Mouse (Mus musculus) MEL (cell line): ENCODE results near the gene Dph5. TPM values are rescaled to one million over a fixed set of nuclear protein-coding genes. Genes with fewer than 3 reads are reported as not detected.

Experiments used
- DNase-seq: peaks from one replicate; pipeline ENCODE4 v3.0.0; 2011; ENCODE audit warnings: low read depth, low spot score
- H3K27ac ChIP-seq: 2 replicates; pipeline ENCODE4 v1.5.1; 2012; ENCODE audit warnings: low read depth, mild to moderate bottlenecking, control low read depth, low read length, moderate library complexity; ENCODE audit not compliant: control insufficient read depth
- H3K27me3 ChIP-seq, 2 experiments: fragments of 150-350 bp in 1 of 2; sonication (generic) in 1 of 2; 2 replicates each; pipeline ENCODE4 v1.6.1; 2012; ENCODE audit warnings: low read length in 2 of 2, mild to moderate bottlenecking in 2 of 2, improper control_type of control experiment in 1 of 2, moderate library complexity in 1 of 2; ENCODE audit not compliant: insufficient read depth in 2 of 2, control insufficient read depth in 1 of 2
- H3K36me3 ChIP-seq, 2 experiments: 2 replicates each; pipeline ENCODE4 v1.6.1; 2012 to 2014; ENCODE audit warnings: low read length in 2 of 2, improper control_type of control experiment in 1 of 2, inconsistent platforms in 1 of 2, mild to moderate bottlenecking in 1 of 2; ENCODE audit not compliant: insufficient read depth in 2 of 2, control insufficient read depth in 1 of 2
- H3K4me1 ChIP-seq, 2 experiments: fragments of 150-350 bp in 1 of 2; sonication (generic) in 1 of 2; 2 replicates each; pipeline ENCODE4 v1.6.1; 2012; ENCODE audit warnings: low read length in 2 of 2, improper control_type of control experiment in 1 of 2, mild to moderate bottlenecking in 1 of 2; ENCODE audit not compliant: insufficient read depth in 2 of 2, control insufficient read depth in 1 of 2
- H3K4me3 ChIP-seq, 2 experiments: fragments of 150-350 bp in 1 of 2; sonication (generic) in 1 of 2; 2 replicates each; pipeline ENCODE4 v1.5.1; 2012; ENCODE audit warnings: low read depth in 2 of 2, low read length in 2 of 2, mild to moderate bottlenecking in 2 of 2, moderate library complexity in 2 of 2, control low read depth in 1 of 2, improper control_type of control experiment in 1 of 2; ENCODE audit not compliant: control insufficient read depth in 1 of 2, insufficient read depth in 1 of 2
- H3K79me2 ChIP-seq: 2 replicates; pipeline ENCODE4 v1.6.1; 2012; ENCODE audit warnings: mild to moderate bottlenecking, low read length, moderate library complexity; ENCODE audit not compliant: control insufficient read depth, poor library complexity, insufficient read depth
- H3K9ac ChIP-seq: 2 replicates; pipeline ENCODE4 v1.6.1; 2012; ENCODE audit warnings: low read depth, mild to moderate bottlenecking, control low read depth, low read length, moderate library complexity; ENCODE audit not compliant: control insufficient read depth, poor library complexity, severe bottlenecking
- H3K9me3 ChIP-seq: fragments of 150-350 bp; sonication (generic); replicated peaks from 2 replicates; pipeline ENCODE4 v1.6.1; 2012; ENCODE audit warnings: mild to moderate bottlenecking, low read length, improper control_type of control experiment, moderate library complexity; ENCODE audit not compliant: insufficient read depth
- BHLHE40 ChIP-seq: IDR thresholded peaks from 2 replicates; pipeline ENCODE4 v1.6.1; 2012; ENCODE audit warnings: low read depth, mild to moderate bottlenecking, inconsistent platforms, low read length, improper control_type of control experiment, borderline replicate concordance
- CTCF ChIP-seq, 3 experiments: IDR thresholded peaks in 2 of 3; conservative IDR thresholded peaks in 1 of 3; 2 replicates each; pipeline ENCODE4 v1.5.1; 2011 to 2012; ENCODE audit warnings: low read length in 3 of 3, low read depth in 2 of 3, mild to moderate bottlenecking in 2 of 3, improper control_type of control experiment in 1 of 3, inconsistent platforms in 1 of 3, mixed read lengths in 1 of 3, moderate library complexity in 1 of 3; ENCODE audit not compliant: control insufficient read depth in 1 of 3, insufficient read depth in 1 of 3, poor library complexity in 1 of 3, severe bottlenecking in 1 of 3
- E2F4 ChIP-seq: IDR thresholded peaks from 2 replicates; pipeline ENCODE4 v1.6.1; 2011; ENCODE audit warnings: low read depth, low read length, improper control_type of control experiment, borderline replicate concordance
- EP300 ChIP-seq, 2 experiments: IDR thresholded peaks; 2 replicates each; pipeline ENCODE4 v1.6.1; 2011; ENCODE audit warnings: improper control_type of control experiment in 2 of 2, low read length in 2 of 2, low read depth in 1 of 2, mild to moderate bottlenecking in 1 of 2
- ETS1 ChIP-seq: IDR thresholded peaks from 2 replicates; pipeline ENCODE4 v1.6.1; 2012; ENCODE audit warnings: low read depth, mild to moderate bottlenecking, inconsistent platforms, low read length, improper control_type of control experiment, moderate library complexity
- GABPA ChIP-seq: IDR thresholded peaks from 2 replicates; pipeline ENCODE4 v1.6.1; 2012; ENCODE audit warnings: low read depth, mild to moderate bottlenecking, inconsistent platforms, low read length, improper control_type of control experiment, moderate library complexity
- GATA1 ChIP-seq: IDR thresholded peaks from 2 replicates; pipeline ENCODE4 v1.6.1; 2011; ENCODE audit warnings: low read depth, low read length, improper control_type of control experiment
- JUND ChIP-seq: IDR thresholded peaks from 2 replicates; pipeline ENCODE4 v1.6.1; 2011; ENCODE audit warnings: low read depth, mild to moderate bottlenecking, improper control_type of control experiment, low read length
- MAFK ChIP-seq: IDR thresholded peaks from 2 replicates; pipeline ENCODE4 v1.6.1; 2011; ENCODE audit warnings: low read depth, mild to moderate bottlenecking, low read length, improper control_type of control experiment, borderline replicate concordance
- MAZ ChIP-seq: IDR thresholded peaks from 2 replicates; pipeline ENCODE4 v1.6.1; 2012; ENCODE audit warnings: low read depth, mild to moderate bottlenecking, inconsistent platforms, low read length, improper control_type of control experiment
- MEF2A ChIP-seq: IDR thresholded peaks from 2 replicates; pipeline ENCODE4 v1.6.1; 2014; ENCODE audit warnings: low read depth, mild to moderate bottlenecking, inconsistent platforms, low read length, improper control_type of control experiment; ENCODE audit not compliant: poor library complexity, insufficient replicate concordance, severe bottlenecking; ENCODE audit errors: extremely low read depth
- MYC ChIP-seq: IDR thresholded peaks from 2 replicates; pipeline ENCODE4 v1.6.1; 2011; ENCODE audit warnings: low read depth, mild to moderate bottlenecking, low read length, improper control_type of control experiment, moderate library complexity
- NELFE ChIP-seq: IDR thresholded peaks from 2 replicates; pipeline ENCODE4 v1.6.1; 2011; ENCODE audit warnings: low read depth, low read length, improper control_type of control experiment
- NRF1 ChIP-seq: IDR thresholded peaks from 2 replicates; pipeline ENCODE4 v1.6.1; 2014; ENCODE audit warnings: low read depth, mild to moderate bottlenecking, inconsistent platforms, low read length, improper control_type of control experiment, moderate library complexity; ENCODE audit not compliant: poor library complexity, insufficient read depth, severe bottlenecking
- POLR2A ChIP-seq, 2 experiments: IDR thresholded peaks; 2 replicates each; pipeline ENCODE4 v1.6.1; 2011 to 2012; ENCODE audit warnings: low read length in 2 of 2, mild to moderate bottlenecking in 2 of 2, control low read depth in 1 of 2, improper control_type of control experiment in 1 of 2, low read depth in 1 of 2, moderate library complexity in 1 of 2; ENCODE audit not compliant: control insufficient read depth in 1 of 2, insufficient read depth in 1 of 2, poor library complexity in 1 of 2
- POLR2AphosphoS2 ChIP-seq: IDR thresholded peaks from 2 replicates; pipeline ENCODE4 v1.6.1; 2011; ENCODE audit warnings: low read length, improper control_type of control experiment
- POLR2AphosphoS5 ChIP-seq: IDR thresholded peaks from 2 replicates; pipeline ENCODE4 v1.6.1; 2012; ENCODE audit warnings: low read depth, borderline replicate concordance, mild to moderate bottlenecking, inconsistent platforms, low read length, moderate library complexity, mixed read lengths
- RCOR1 ChIP-seq: IDR thresholded peaks from 2 replicates; pipeline ENCODE4 v1.6.1; 2012; ENCODE audit warnings: low read depth, mild to moderate bottlenecking, inconsistent platforms, low read length, improper control_type of control experiment
- SIN3A ChIP-seq: IDR thresholded peaks from 2 replicates; pipeline ENCODE4 v1.6.1; 2012; ENCODE audit warnings: low read length, improper control_type of control experiment, inconsistent platforms
- SMC3 ChIP-seq: IDR thresholded peaks from 2 replicates; pipeline ENCODE4 v1.6.1; 2011; ENCODE audit warnings: low read depth, low read length, improper control_type of control experiment
- TAL1 ChIP-seq: IDR thresholded peaks from 2 replicates; pipeline ENCODE4 v1.6.1; 2012; ENCODE audit warnings: mild to moderate bottlenecking, inconsistent platforms, low read length, moderate library complexity, mixed read lengths
- TBP ChIP-seq: IDR thresholded peaks from 2 replicates; pipeline ENCODE4 v1.8.0; 2011; ENCODE audit warnings: low read depth, low read length, improper control_type of control experiment
- TCF12 ChIP-seq: IDR thresholded peaks from 2 replicates; pipeline ENCODE4 v1.6.1; 2014; ENCODE audit warnings: low read depth, mild to moderate bottlenecking, inconsistent platforms, low read length, improper control_type of control experiment, moderate library complexity
- USF1 ChIP-seq: IDR thresholded peaks from 2 replicates; pipeline ENCODE4 v1.6.1; 2014; ENCODE audit warnings: low read depth, mild to moderate bottlenecking, inconsistent platforms, low read length, improper control_type of control experiment, moderate library complexity
- USF2 ChIP-seq, 2 experiments: IDR thresholded peaks; 2 replicates each; pipeline ENCODE4 v1.6.1; 2011 to 2012; ENCODE audit warnings: improper control_type of control experiment in 2 of 2, low read length in 2 of 2, borderline replicate concordance in 1 of 2, inconsistent platforms in 1 of 2, low read depth in 1 of 2, mild to moderate bottlenecking in 1 of 2; ENCODE audit not compliant: insufficient read depth in 1 of 2
- ZMIZ1 ChIP-seq: IDR thresholded peaks from 2 replicates; pipeline ENCODE4 v1.6.1; 2012; ENCODE audit warnings: low read depth, mild to moderate bottlenecking, inconsistent platforms, low read length, improper control_type of control experiment, moderate library complexity
- ZNF384 ChIP-seq: IDR thresholded peaks from 2 replicates; pipeline ENCODE4 v1.6.1; 2012; ENCODE audit warnings: low read depth, mild to moderate bottlenecking, inconsistent platforms, low read length, improper control_type of control experiment
- polyA plus RNA-seq, 2 experiments: library from polyadenylated mRNA; stranded (reverse) in 1 of 2; unstranded in 1 of 2; fragments of >175 nt in 1 of 2; fragments of >200 nt in 1 of 2; gene quantifications; 2 replicates each; pipeline versions ENCODE4 v1.2.1 to v1.2.4; 2012; ENCODE audit warnings: low replicate concordance in 2 of 2, low read depth in 1 of 2; ENCODE audit not compliant: insufficient read length in 2 of 2, insufficient read depth in 1 of 2, missing spikeins in 1 of 2
- total RNA-seq: library from RNA; depleted of rRNA; stranded (reverse); fragments of 300-350 nt; gene quantifications from 2 replicates; pipeline ENCODE4 v1.2.3, GENCODE M21; 2012

Dph5 gene
- total and polyA plus RNA-seq, 3 experiments, result 34.9 to 45.8 TPM; not detected in 1

- Histone ChIP-seq H3K4me3 (no peak overlapping the region), H3K4me1 (no peaks in the 10 kb centered on the region), H3K9me3 (no peaks in the 10 kb centered on the region), H3K79me2 (peaks cover 10% of the 10 kb centered on the region), H3K27ac (no peak overlapping the region), H3K9ac (no peak overlapping the region), H3K36me3 (peaks cover 0 to under 1% of the 10 kb centered on the region in 2 experiments; a peak in 1 of 4 replicates), H3K27me3 (no peaks in the 10 kb centered on the region)
- DNase-seq, result no peak
- TF ChIP-seq GATA1 (no peak), USF1 (no peak), SIN3A (no peak), NELFE (no peak), TCF12 (no peak), BHLHE40 (no peak), POLR2AphosphoS2 (no peak), SMC3 (no peak), TBP (no peak), JUND (no peak), ZMIZ1 (no peak), NRF1 (no peak), MYC (no peak), MEF2A (no peak), E2F4 (no peak)
- TF ChIP-seq, all 39 proteins: peak for 0
Measured at GRCm38 (mm10) chr3:115884086-115884485, 3.6 kb upstream of the Dph5 start.

GRCm38 (mm10) chr3:115888310-115889106 lies 871 bp downstream of the Dph5 start:
- Histone ChIP-seq H3K9ac (peak overlapping the region; percentile 94), H3K9me3 (no peaks in the 10 kb centered on the region), H3K4me3 (peak overlapping the region; percentile 82 to 98), H3K79me2 (peaks cover 21% of the 10 kb centered on the region), H3K27me3 (no peaks in the 10 kb centered on the region), H3K4me1 (peaks cover 2 to 9% of the 10 kb centered on the region in 2 experiments; a peak in 3 of 4 replicates), H3K36me3 (peaks cover 17 to 29% of the 10 kb centered on the region in 2 experiments), H3K27ac (peak overlapping the region; percentile 68)
- peak; percentile 60 for DNase-seq
- TF ChIP-seq POLR2A (IDR thresholded peaks at IDR 0.05; ENCODE audit: control insufficient read depth in 1 of 2, insufficient read depth in 1 of 2, low read depth in 1 of 2, low read length in 2 of 2, poor library complexity in 1 of 2) (peak in 1 of 2 experiments; percentile 3; a peak in 1 of 4 replicates), MAZ (no peak), USF2 (IDR thresholded peaks at IDR 0.05; ENCODE audit: borderline replicate concordance in 1 of 2, insufficient read depth in 1 of 2, low read depth in 1 of 2, low read length in 2 of 2) (no peak), MEF2A (no peak), GABPA (no peak), MAFK (0 out of 2 replicates have a peak, but pooled peaks have one; percentile 21), BHLHE40 (no peak), EP300 (IDR thresholded peaks at IDR 0.05; ENCODE audit: low read depth in 1 of 2, low read length in 2 of 2) (0 out of 4 replicates have a peak, but pooled peaks of 1 of the 2 experiments have one; percentile 2), ZNF384 (peak; percentile 83), TCF12 (no peak), CTCF (IDR thresholded peaks at IDR 0.05 in 2 of 3, conservative IDR thresholded peaks at IDR 0.05 in 1 of 3; ENCODE audit: control insufficient read depth in 1 of 3, insufficient read depth in 1 of 3, low read depth in 2 of 3, low read length in 3 of 3, poor library complexity in 1 of 3, severe bottlenecking in 1 of 3) (no peak), POLR2AphosphoS5 (no peak), TAL1 (no peak), ETS1 (no peak), NRF1 (no peak), GATA1 (no peak), USF1 (no peak), SMC3 (0 out of 2 replicates have a peak, but pooled peaks have one; percentile 2), SIN3A (peak; percentile 28; the same call in 1 of the 2 replicates), RCOR1 (0 out of 2 replicates have a peak, but pooled peaks have one; percentile 12)
